Mouse (Mus musculus) skeletal muscle tissue, adult 2 months (tissue): Measurements from ENCODE around the gene Ttn.

Source experiments
- DNase-seq: peaks from one replicate; pipeline ENCODE4 v3.0.0-alpha.2; 2012; ENCODE audit warnings: low read depth, low spot score

The Ttn gene

DNA sequence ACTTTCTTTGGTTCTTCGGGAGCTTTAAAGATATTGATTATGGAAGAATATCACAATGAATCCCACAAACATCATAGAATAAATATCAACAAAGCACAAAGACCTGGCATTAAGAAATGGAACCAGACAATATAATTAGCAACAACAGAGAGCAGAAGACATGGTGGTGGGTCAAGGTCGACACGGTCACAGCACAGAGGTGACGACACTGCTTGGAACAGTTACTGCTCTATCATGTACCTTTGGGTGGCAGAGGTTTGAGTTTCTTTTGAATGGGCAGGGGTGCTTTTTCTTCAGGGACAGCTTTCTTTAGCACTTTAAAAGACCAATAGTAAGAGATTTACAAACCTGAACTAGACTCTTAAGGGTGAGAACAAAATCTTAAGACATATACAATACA is 132.3 kb downstream of the Ttn start:
- no peak for DNase-seq

DNA sequence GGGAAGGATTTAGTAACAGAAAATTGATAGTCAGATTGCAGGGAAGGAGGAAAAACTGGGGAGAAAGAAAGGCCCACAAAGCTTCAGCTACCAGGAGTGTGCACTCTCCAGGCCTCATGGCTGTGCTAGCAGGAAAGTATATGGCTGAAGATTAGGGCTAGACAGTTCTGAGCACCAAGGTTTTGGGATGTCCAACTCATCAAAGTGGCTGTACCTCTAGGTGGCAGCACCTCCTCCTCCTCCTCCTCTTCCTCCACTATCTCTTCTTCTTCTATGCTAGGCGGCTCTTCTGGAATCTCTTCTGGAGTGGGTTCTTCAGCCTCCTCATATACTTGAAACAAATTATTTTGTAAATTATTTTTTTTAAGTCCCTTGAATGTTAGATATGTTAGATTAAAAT is 139.2 kb downstream of the Ttn start:
- DNase-seq = no peak

DNA sequence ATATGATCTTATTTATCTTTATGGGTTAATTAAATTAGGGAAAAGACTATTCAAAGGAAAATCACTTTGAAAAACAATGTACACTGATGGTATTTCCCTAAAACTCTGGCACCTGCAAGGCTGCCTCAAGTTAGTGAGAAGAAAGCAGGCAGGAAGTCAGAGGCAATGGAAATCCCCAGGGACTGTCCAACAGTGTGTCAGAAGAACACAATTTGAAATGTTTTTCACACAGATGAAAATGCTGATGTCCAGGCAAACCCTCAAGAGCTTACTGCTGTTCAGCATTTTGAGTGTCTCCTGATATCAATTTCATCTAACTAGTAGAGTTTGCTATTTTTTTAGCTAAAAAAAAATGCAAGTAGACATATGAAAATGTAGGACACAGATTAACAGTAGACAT is 161.9 kb downstream of the Ttn start:
- no peak for DNase-seq

DNA sequence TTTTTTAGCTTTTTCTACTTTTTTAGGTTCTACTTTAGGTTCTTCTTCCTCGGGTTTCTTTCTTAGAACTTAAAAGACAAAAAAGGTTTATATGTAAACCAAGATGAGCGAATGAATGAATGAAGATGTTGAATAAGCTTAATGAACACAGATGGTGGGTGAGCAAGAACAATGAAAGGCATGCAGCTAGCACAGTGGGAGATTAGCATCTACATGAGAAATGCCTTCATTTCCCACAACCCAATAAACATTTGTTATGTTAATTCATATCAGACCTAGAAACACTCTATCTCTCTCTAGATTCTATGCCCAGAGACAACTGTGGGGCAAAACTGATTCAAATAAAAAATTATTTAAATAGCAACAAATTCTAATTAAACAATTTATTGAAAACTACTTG is 164.6 kb downstream of the Ttn start:
- no peak for DNase-seq

DNA sequence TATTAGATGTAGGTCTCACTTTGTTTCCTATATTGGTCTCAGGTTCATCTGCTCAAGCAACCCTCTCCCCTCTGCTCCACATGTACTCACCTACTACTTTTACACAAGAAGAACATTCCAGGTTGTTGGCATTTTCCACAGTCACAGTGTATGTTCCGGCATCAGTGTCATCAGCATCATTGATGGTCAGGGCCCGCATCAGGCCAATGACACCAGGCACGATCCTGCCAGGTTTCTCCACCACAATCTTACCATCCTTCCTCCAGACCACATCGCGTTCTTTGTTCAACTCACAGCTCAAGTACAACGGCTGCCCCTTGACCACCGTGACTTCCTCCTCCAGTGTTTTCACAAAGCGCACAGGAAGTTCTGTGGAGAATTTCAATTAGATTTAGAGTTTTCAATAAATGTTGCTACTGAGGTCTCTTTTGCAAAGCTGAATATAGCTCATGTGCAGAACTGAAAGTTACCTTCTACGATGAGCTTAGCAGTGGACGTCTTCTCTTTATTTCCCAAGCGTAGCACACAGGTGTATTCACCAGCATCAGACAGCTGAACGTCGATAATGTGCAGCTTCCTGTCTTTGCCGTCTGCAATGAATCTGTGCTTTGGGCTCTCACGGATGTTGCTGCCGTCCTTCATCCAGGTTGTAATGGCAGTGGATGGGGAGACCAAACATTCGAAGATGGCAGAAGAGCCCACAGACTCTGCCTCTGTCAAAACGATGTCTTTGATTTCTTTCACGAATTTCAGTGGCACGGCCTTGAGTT is 168.1 kb downstream of the Ttn start:
- DNase-seq = no peak

DNA sequence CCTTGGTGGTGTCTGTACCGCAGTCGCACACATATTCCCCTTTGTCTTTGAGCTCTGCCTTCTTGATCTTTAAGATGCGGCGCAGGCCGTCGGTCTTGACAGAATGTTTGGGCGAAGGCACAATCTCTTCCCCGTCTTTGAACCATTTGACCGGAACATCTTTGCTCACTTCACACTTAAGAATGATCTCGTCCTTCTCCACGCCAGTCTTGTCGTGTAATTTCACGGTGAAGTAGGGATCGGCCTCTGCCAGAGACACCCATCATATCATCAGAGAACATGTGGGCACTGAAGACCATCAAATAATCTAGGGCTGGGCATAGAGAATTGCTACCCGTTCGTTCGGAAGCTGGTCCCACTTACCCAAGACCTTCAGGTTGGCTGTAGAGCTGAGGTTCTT is 171.2 kb downstream of the Ttn start:
- no peak for DNase-seq

DNA sequence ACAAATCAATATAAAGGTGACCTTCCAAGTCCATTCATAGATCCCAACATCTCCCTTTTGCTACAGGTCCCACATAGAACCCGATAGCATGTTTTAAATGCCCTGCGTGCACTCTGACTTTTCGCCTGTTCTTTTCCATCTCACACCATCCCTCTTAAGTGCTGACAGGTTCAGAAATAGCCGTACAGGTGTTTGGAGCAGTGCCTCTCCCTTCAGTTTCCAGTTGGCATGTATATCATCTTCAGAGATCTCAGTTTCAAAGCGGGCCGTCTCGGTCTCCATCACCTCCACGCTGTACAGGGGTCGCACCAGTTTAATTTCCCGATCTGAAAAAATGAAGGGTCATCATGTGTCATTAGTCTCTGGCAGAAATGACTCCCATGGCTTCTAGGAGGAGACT is 174.0 kb downstream of the Ttn start:
- DNase-seq = peak; percentile 79

DNA sequence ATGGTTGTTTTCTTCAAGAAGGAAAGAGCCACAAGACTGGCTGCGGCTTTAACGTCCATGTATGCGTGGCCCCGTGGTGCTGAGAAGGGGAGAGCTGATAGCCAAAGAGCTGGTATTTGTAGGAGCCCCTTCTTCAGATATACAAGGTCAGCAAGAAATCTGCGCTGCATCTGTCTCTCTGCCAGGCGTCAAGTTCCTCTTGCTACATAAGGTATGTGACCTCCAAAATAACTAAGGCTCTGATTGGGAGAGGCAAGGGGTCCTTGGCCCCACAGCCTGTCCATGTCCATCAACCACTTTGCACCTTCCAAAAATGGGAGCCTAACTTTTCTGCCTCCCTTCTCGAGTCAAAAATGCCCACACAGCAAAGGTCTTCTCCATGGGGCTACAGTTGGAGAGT is 175.1 kb downstream of the Ttn start:
- DNase-seq = peak; percentile 91

DNA sequence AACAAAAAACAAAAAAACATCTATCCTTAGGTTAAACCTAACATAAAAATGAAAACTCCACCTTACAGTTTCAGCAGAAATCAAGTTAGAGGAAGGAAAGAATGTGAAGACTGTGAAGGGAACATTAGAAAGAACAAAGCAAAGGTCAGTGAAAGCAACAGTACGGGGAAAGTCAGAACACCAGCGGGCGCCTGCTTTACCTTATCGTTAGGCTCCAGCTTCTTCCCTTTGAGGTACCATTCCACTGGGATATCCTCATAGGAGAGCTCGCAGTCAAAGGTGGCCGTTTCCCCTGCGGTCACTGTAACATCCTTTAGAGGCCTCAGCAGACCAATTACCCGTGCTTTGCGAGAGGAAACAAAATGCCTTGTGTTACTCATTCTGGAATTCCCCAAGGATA is 175.5 kb downstream of the Ttn start:
- DNase-seq = no peak

DNA sequence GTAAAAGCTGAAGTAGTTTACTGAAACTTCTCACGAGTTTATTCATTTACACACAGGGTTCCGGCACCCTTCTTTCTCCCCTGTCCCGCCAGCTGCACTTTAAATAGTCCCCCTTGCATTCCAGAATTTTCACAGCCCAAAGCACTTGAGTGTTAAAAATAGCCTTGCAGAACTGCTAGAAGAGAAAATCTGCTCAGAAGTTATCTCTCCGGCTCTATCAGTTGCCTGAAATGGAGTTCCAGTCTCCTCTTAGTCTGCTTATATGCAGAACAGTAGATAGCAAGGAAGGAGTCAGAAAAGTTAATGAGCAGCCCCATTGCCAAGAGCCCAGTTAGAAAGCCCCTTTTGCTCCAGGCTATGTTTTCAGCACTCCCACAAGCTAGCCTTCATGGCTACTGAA is 176.0 kb downstream of the Ttn start:
- no peak for DNase-seq

DNA sequence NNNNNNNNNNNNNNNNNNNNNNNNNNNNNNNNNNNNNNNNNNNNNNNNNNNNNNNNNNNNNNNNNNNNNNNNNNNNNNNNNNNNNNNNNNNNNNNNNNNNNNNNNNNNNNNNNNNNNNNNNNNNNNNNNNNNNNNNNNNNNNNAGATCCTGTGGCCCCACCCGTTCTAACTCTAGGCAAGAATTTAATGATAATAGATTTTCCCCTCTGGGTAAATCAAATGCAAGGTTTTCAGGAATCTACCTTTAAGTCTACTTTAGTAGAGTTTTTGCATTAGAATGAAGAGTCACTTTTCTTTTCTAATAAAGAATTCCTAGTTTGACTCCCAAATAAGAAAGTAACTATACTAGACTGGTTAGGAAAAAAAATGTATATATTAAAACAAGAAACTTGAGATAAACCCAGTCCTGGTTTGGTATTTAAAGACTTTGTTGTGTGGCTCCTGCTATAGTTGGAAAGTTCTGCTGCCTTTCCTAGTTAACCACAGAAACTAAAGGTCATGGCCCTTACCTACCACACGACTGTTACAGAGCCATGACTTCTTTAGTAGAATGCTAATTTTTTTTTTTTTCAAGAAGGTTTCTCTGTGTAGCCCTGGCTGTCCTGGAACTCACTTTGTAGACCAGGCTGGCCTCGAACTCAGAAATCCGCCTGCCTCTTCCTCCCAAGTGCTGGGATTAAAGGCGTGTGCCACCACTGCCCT is 177.0 kb downstream of the Ttn start:
- no peak for DNase-seq

DNA sequence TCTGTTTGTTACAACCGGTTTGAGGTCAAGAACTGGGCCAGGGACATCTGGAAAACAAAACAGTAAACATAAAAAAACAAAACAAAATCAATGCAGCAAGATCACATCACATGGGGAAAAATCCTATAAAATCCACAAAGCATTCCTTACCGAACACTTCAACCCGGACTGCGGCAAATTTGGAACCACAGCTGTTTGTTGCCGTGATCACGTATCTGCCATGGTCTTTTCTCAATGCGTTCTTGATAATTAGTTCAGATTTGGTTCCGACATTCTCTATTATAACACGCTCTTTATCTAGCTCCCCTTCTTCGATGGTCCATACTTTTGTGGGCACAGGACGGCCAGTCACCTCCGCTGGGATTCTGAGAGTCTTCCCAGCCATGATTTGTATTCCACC is 198.2 kb downstream of the Ttn start:
- no peak for DNase-seq

DNA sequence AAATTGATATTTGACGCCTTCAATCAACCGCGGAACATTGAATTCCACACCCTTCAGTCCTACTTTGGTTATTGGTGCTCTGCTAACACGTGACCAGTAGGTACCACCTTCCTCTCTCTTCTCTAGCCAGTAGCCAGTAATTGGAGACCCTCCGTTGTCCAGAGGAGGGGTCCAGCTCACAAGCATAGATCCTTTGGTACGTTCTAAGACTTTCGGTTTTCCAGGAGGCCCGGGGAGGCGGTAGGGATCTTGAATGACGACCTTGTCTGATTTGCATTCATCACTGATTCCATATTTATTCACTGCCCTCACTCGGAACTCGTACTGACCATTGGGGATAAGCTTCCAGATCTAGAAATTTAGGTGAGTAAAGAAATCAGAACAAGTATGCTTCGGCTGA is 201.6 kb downstream of the Ttn start:
- no peak for DNase-seq

DNA sequence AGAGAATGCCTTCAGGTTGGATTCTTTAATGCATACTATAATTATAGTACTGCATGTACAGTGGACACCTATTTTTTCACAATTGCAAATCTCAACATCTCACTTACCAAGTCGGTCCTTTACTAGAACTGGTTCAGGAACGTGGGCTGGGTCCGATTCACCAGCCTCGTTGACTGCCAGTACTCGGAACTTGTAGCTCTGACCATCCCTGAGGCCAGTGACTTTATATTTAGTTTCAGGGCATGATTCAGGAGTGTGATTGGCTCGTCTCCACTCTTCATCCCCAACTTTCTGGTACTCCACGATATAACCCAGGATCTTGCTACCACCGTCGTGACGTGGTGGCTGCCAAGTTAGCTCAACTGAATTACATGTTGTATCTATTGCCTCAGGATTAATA is 212.5 kb downstream of the Ttn start:
- no peak for DNase-seq

DNA sequence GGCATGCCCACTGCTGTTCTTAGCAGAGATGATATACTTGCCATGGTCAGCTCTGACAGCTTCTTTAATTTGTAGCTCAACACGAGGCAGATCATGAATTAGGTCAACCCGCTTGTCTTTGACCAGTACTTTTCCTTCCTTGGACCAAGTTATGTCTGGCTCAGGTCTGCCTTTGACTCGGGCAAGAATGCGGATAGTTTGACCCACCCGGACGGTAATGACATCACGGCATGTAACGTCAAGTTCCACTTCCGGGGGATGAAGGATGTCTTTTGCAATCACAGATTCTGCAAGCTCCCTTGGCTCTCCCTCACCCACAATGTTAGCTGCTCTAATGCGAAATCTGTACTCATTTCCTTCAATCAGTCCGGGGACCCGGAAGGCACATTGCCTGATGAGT is 215.1 kb downstream of the Ttn start:
- no peak for DNase-seq

DNA sequence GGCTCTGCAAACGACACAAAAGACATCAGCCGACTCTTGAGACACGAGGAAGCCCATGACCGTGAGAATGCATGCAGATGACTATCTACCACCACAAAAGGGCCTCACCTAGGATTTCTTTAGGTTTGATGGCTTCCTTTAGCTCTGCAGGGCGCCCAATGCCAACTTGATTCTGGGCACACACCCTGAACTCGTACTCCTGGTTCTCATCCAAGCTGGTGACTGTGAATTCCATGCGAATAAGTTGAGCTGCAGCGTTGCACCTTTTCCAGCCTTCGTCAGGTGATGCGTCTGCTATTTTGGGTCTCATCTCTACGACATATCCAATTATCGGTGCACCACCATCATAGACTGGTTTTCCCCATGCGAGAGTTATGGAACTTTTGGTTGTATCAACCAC is 217.8 kb downstream of the Ttn start:
- no peak for DNase-seq

DNA sequence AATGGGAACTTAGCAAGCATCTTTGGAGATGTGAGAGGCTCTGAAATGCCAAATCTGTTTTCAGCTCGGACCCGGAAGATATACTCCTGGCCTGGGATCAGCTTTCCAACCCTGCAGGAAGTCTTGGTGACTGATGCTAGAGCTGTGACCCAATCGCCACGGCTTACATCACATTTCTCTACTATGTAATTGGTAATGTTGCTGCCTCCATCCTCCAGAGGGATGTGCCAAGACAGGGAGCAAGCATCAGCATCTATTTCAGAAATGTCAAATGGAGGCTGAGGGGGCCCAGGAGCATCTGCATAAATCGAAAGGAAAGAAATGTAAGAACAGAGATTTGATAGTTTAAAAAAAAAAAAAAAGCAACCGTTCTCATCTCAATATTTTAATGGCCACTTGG is 220.2 kb downstream of the Ttn start:
- DNase-seq = no peak

DNA sequence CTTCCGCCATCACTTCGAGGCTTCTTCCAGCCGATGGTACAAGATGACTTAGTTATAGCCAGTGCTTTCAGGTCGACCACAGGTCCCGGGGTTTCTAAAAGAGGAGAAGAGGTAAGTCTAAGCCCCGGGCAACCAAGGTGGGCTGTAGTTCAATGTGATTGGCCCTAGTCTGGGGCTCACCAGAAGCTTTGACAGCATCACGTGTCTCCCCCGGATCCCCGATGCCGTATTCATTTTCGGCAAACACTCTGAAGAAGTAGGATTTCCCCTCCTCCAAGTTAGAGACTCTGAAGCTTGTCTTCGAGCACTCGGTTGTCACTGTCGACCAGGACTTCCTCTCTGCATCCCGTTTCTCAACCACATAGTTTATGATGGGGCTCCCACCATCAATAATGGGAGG is 225.9 kb downstream of the Ttn start:
- no peak for DNase-seq

DNA sequence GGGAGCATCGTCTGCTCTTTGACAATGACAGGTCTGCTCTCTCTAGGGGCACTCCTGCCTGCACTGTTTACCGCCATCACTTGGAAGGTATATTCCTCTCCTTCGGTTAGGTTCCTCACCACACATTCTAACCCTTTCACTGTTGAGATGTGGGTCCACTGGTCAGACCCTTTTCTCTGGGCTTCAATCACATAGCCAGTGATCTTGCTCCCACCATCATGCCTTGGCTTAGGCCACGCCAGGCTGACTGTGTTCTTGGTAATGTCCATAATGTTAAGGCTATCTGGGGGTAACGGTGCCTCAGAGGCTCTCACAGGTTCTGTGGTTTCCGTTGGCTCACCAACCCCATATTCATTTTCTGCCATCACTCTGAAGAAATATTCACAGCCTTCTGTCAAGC is 230.4 kb downstream of the Ttn start:
- no peak for DNase-seq

DNA sequence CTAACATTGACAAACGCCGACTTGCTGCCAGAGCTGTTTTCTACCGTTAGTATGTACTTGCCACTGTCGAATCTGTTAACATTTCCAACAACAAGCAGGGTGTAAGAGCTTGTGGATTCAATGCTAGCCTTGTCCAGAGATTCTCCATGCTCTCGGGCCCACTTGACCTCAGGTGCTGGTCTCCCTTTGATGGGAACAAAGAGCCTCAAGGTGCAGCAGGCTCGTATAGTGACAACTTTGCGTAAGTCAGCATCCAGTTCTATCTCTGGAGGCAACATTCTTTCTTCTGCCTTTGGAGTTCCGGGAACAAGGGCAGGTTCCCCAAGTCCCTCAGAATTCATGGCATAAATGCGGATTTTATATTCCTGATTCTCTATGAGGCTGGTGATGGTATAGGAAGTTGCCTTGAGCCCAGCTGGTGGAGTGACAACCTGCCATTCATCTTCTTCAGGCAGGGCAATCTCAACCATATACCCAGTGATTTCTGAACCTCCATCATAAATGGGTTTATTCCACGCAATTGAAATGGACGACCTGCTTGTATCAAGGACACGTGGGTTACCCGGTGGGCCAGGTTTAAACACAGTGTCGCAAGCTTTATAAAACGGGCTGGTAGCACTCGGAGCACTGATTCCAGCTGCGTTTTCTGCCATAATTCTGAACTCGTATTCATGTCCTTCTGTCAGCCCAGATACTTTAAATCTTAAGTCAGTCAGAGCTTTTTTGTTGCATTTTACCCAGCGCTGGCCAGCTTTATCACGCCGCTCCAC is 232.8 kb downstream of the Ttn start:
- DNase-seq = no peak

DNA sequence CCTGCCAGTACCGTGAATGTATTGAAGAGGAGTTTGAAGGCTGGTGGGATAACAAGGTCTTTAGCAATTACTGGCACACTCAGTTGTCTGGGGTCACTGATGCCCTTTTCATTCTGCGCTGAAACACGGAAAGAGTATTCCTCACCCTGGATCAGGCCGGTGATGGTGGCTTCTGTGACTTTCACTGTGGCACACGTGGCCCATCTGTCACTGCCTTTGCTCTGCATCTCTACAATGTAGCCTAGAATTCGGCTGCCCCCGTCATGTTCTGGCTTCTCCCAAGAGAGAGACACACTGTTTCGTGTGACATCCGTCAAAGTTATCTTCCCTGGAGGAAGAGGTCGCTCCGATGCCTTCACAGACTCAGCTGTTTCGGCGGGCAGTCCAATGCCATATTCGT is 233.7 kb downstream of the Ttn start:
- no peak for DNase-seq

DNA sequence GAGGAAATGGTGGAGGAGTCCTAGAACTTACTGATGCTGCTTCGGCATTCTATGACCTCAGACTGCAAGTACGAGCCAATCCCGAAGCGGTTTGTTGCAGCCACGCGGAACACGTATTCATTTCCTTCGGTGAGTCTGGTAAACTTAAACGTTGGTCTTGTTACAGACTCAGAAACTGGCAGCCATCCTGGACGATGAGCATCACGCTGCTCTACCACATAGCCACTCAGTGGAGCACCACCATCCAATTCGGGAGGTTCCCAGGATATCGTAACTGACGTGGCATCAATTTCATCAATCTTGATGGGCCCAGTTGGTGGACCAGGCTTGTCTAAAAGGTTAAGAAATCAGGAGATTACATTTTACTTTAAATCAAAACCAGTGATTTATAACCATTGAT is 262.7 kb downstream of the Ttn start:
- DNase-seq = no peak

DNA sequence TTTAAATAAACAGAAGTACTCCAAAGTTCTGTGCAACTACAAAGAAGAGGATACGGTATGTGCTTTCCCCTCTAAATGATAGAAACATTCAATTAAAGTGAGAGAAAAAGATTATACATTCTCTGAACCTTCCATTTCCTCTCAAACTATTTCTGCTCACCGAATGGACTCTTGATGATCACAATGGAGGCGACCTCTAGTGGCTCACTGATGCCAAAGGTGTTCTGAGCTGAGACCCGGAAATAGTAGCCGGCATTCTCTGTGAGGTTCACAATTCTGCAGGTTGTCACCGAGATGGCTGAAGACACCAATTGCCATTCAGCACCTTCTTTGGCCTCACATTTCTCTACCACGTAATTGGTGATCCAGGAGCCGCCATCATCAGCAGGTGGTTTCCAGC is 267.4 kb downstream of the Ttn start:
- no peak for DNase-seq
